Mouse (Mus musculus): ENCODE results near the gene Sh3pxd2a.

The Sh3pxd2a gene

GRCm38 (mm10) chr19:47436236-47436635 lies 28.0 kb downstream of the Sh3pxd2a start:
- no peak for DNase-seq (ENCODE audit: low spot score)

GRCm38 (mm10) chr19:47434655-47435054 lies 29.5 kb downstream of the Sh3pxd2a start:
- no peak for DNase-seq (ENCODE audit: low spot score)

GRCm38 (mm10) chr19:47432339-47432738 lies 31.9 kb downstream of the Sh3pxd2a start:
- DNase-seq (ENCODE audit: low spot score) = no peak

GRCm38 (mm10) chr19:47431189-47431931 lies 32.8 kb downstream of the Sh3pxd2a start:
- no peak for DNase-seq (ENCODE audit: low spot score)

- DNase-seq (ENCODE audit: low spot score) = no peak
Observed at GRCm38 (mm10) chr19:47430160-47430559, 34.0 kb downstream of the Sh3pxd2a start.

GRCm38 (mm10) chr19:47429245-47429644 lies 35.0 kb downstream of the Sh3pxd2a start:
- no peak for DNase-seq (ENCODE audit: low spot score)

GRCm38 (mm10) chr19:47428794-47429193 lies 35.4 kb downstream of the Sh3pxd2a start:
- DNase-seq (ENCODE audit: low spot score) = no peak

- DNase-seq (ENCODE audit: low spot score) = no peak
Observed at GRCm38 (mm10) chr19:47427841-47428789, 36.1 kb downstream of the Sh3pxd2a start.

- DNase-seq (ENCODE audit: low spot score) = no peak
Observed at GRCm38 (mm10) chr19:47423632-47424031, 40.6 kb downstream of the Sh3pxd2a start.

GRCm38 (mm10) chr19:47421128-47421898 lies 42.9 kb downstream of the Sh3pxd2a start:
- no peak for DNase-seq (ENCODE audit: low spot score)

- no peak for DNase-seq (ENCODE audit: low spot score)
Observed at GRCm38 (mm10) chr19:47420539-47420938, 43.7 kb downstream of the Sh3pxd2a start.

- no peak for DNase-seq (ENCODE audit: low spot score)
Observed at GRCm38 (mm10) chr19:47419208-47419607, 45.0 kb downstream of the Sh3pxd2a start.

- no peak for DNase-seq (ENCODE audit: low spot score)
Observed at GRCm38 (mm10) chr19:47416161-47416560, 48.0 kb downstream of the Sh3pxd2a start.

- no peak for DNase-seq (ENCODE audit: low spot score)
Observed at GRCm38 (mm10) chr19:47414142-47414905, 49.9 kb downstream of the Sh3pxd2a start.

- DNase-seq (ENCODE audit: low spot score) = no peak
Observed at GRCm38 (mm10) chr19:47413458-47414005, 50.7 kb downstream of the Sh3pxd2a start.

GRCm38 (mm10) chr19:47412566-47413248 lies 51.5 kb downstream of the Sh3pxd2a start:
- no peak for DNase-seq (ENCODE audit: low spot score)

GRCm38 (mm10) chr19:47410301-47410700 lies 53.9 kb downstream of the Sh3pxd2a start:
- DNase-seq (ENCODE audit: low spot score) = no peak

GRCm38 (mm10) chr19:47409142-47409541 lies 55.1 kb downstream of the Sh3pxd2a start:
- no peak for DNase-seq (ENCODE audit: low spot score)

GRCm38 (mm10) chr19:47408656-47409055 lies 55.5 kb downstream of the Sh3pxd2a start:
- DNase-seq (ENCODE audit: low spot score) = no peak

GRCm38 (mm10) chr19:47407332-47407731 lies 56.9 kb downstream of the Sh3pxd2a start:
- no peak for DNase-seq (ENCODE audit: low spot score)
